Mouse (Mus musculus) cortical plate, adult 2 months (tissue): Measurements from ENCODE around the gene Hist1h2be. TPM values are rescaled to one million over a fixed set of nuclear protein-coding genes. Genes with fewer than 3 reads are reported as not detected.
"Not testable (repeated sequence)": the region's sequence is repeated elsewhere in the genome, so short reads cannot be mapped to it uniquely, and the experiment has no call there.

ENCODE experiments used
- H3K27ac ChIP-seq: fragments of 200-500 bp; 2 replicates; pipeline ENCODE4 v1.5.1; 2012; ENCODE audit warnings: low read length, control low read depth, inconsistent platforms; ENCODE audit not compliant: insufficient read depth
- H3K4me1 ChIP-seq: fragments of 200-500 bp; 2 replicates; pipeline ENCODE4 v1.6.1; 2011; ENCODE audit warnings: low read length; ENCODE audit not compliant: control insufficient read depth, insufficient read depth
- H3K4me3 ChIP-seq: fragments of 200-500 bp; 2 replicates; pipeline ENCODE4 v1.5.1; 2011; ENCODE audit warnings: mild to moderate bottlenecking, low read length, control low read depth; ENCODE audit not compliant: insufficient read depth
- CTCF ChIP-seq: fragments of 200-500 bp; IDR thresholded peaks from 2 replicates; pipeline ENCODE4 v1.5.1; 2011; ENCODE audit warnings: mild to moderate bottlenecking, control low read depth, low read length; ENCODE audit not compliant: insufficient read depth; ENCODE audit errors: extremely low read depth
- POLR2A ChIP-seq: fragments of 200-500 bp; IDR thresholded peaks from 2 replicates; pipeline ENCODE4 v1.6.1; 2011; ENCODE audit warnings: mild to moderate bottlenecking, low read length, control low read depth; ENCODE audit not compliant: insufficient read depth; ENCODE audit errors: extremely low read depth
- polyA plus RNA-seq: library from polyadenylated mRNA; depleted of rRNA; stranded (reverse); fragments of >200 nt; gene quantifications from 2 replicates; pipeline ENCODE4 v1.2.3, GENCODE M21; 2012

Gene Hist1h2be
- polyA plus RNA-seq, 1 experiment = 4.2 TPM

- Histone ChIP-seq H3K4me1 (no peaks in the 10 kb centered on the region; the same call in 1 of the 2 replicates), H3K27ac (no peak overlapping the region), H3K4me3 (no peak overlapping the region)
- no peak for TF ChIP-seq POLR2A
- no peak for TF ChIP-seq CTCF
Observed at GRCm38 (mm10) chr13:23546694-23547093, 74.2 kb downstream of the Hist1h2be start.

DNA sequence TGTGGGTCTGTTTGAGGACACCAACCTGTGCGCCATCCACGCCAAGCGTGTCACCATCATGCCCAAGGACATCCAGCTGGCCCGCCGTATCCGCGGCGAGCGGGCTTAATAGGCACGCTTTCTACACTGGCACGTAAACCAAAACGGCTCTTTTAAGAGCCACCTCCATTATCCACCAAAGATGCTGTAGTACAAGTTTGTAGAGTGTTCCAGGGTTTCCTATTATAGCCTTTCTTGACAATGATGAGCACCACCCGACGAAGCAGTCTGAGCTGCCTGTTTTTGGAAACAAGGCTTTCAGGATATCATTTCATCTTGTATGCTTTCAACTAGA is 76.2 kb downstream of the Hist1h2be start:
- H3K27ac ChIP-seq, H3K4me1 ChIP-seq: not testable (repeated sequence)
- H3K4me3 ChIP-seq = peak overlapping the region; percentile 29

DNA sequence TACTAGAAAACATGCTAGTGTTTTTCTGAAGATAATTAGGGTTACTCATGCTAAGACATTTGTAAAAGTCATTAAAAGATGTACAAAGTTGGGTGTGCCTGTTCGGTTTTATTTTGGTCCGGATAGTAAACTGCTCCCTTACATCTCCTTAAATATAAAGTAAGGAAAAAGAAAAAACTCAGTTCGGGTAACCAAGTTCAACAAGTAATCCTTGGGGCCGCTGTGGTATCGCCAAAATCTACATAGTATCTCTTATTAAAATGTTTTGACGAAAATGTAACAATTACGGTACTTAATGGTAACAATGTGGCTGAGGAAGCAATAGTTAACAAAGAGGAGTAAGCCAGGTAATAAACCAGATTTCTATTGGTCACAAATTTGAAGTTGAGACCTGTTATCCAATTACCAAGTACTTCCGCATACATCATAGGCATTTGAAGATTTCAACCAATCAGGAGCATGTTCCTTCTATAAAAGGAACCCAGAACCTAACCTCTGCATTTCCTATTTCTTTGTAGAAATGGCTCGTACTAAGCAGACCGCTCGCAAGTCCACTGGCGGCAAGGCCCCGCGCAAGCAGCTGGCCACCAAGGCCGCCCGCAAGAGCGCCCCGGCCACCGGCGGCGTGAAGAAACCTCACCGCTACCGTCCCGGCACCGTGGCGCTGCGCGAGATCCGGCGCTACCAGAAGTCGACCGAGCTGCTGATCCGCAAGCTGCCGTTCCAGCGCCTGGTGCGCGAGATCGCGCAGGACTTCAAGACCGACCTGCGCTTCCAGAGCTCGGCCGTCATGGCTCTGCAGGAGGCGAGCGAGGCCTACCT is 76.7 kb downstream of the Hist1h2be start, which contains the start of gene Hist1h3f:
Gene Hist1h3f (plus strand): TSS at position 88 of the 822 bp plus-strand sequence.
- H3K4me3 ChIP-seq = peak within 1 kb of the TSS; percentile 29
- H3K4me1 ChIP-seq = no peaks in the 10 kb centered on the region
- TF ChIP-seq POLR2A (peak; percentile 96), CTCF (no peak)
- peak within 1 kb of the TSS; percentile 55; the same call in 1 of the 2 replicates for H3K27ac ChIP-seq

DNA sequence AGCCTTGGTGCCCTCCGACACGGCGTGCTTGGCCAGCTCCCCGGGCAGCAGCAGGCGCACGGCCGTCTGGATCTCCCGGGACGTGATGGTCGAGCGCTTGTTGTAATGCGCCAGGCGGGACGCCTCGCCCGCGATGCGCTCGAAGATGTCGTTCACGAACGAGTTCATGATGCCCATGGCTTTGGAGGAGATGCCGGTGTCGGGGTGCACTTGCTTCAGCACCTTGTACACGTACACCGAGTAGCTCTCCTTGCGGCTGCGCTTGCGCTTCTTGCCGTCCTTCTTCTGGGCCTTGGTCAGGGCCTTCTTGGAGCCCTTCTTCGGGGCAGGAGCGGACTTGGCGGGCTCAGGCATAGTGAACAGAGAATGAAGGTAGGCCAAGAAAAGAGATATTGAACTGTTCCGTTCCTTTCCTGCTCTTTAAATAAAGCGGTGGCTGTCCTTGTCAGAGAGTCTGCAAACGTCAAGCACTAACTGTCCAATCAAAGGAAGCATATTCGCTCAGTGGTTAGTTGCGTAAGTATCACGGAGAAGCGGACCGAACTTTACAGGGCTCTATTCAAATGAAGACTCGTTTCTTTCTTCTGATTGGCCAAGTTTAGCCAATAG is 77.8 kb downstream of the Hist1h2be start, which contains the start of gene Hist1h2bh:
Gene Hist1h2bh (minus strand): TSS at position 394 of the 609 bp plus-strand sequence.
- H3K4me3 ChIP-seq = peak within 1 kb of the TSS; percentile 29
- not testable (repeated sequence) for H3K27ac ChIP-seq, H3K4me1 ChIP-seq
- peak; percentile 73; the same call in 1 of the 2 replicates for TF ChIP-seq POLR2A

DNA sequence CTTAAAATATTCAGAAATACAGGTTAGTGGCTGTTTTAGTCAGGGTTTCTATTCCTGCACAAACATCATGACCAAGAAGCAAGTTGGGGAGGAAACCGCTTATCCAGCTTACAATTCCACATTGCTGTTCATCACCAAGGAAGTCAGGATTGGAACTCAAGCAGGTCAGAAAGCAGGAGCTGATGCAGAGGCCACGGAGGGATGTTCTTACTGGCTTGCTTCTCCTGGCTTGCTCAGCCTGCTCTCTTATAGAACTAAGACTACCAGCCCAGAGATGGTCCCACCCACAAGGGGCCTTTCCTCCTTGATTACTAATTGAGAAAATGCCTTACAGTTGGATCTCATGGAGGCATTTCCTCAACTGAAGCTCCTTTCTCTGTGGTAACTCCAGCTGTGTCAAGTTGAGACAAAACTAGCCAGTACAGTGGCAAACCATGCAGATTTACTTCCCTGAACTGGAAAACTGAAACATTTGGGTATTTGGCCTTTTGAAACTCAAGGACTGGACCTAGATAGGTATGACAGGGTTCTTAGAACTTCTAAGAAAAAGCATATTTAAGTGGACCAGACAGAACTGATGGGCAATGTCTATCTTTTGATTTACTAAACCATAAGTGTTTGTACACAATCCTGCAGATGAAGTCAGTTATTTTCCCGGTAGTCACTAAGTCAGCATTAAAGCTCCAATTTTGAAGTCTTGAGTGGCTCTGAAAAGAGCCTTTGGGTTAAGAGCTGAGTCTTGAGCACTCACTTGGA is 78.5 kb downstream of the Hist1h2be start:
- not testable (repeated sequence) for H3K27ac ChIP-seq, H3K4me1 ChIP-seq
- H3K4me3 ChIP-seq = peak overlapping the region; percentile 23; the same call in 1 of the 2 replicates

DNA sequence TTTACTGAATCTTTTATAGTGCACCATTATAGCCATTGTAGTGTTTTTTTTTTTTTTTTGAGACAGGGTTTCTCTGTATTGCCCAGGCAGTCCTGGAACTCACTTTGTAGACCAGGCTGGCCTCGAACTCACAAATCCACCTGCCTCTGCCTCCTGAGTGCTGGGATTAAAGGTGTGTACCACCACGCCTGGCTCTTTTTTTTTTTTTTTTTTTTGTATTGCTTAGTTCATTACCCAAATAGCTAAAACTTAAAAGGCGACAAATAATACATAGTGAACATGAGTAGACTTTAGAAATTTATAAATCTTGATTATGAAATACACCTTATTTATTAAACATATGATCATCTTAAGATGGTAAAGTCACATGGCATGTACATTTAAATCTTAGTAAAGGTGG is 79.4 kb downstream of the Hist1h2be start:
- Histone ChIP-seq H3K4me1 (no peaks in the 10 kb centered on the region), H3K27ac (no peak overlapping the region), H3K4me3 (no peak overlapping the region)
- TF ChIP-seq CTCF (no peak), POLR2A (no peak)

DNA sequence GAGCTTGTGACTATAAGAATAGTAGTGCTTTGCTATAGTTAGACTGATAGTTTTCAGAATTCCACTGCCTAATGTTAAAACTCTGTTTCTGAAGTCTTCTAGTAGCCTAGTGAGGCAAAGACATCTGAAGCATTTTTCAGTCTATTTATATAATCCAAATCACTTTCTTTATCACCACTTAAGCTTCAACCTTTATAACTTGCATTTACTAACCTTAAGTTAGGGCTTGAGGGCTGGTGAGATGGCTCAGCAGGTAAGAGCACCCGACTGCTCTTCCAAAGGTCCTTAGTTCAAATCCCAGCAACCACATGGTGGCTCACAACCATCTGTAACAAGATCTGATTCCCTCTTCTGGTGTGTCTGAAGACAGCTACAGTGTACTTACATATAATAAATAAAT is 81.1 kb downstream of the Hist1h2be start:
- not testable (repeated sequence) for H3K4me1 ChIP-seq, H3K4me3 ChIP-seq, H3K27ac ChIP-seq

DNA sequence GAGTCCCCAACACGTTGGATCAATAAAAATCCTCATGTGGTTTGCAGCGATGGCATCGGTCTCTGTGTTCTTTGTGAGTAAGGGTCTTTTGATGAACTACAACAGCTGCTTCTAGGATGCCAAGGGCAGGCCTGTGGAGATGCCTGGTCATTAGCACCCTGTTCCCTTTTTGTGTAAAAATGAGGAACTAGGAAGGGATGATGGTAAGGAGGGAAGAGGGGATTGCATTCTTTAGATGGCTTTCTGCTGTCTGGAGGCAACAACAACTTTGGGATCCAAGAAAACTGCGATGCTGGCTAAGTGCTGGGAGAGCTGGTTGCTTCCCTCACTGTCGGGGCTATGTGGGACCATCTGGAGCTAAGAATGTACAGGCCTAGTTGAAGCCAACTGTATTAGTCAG is 82.7 kb downstream of the Hist1h2be start:
- Histone ChIP-seq H3K4me3 (no peak overlapping the region), H3K27ac (no peak overlapping the region), H3K4me1 (peaks cover 4% of the 10 kb centered on the region; the same call in 1 of the 2 replicates)
- TF ChIP-seq POLR2A (no peak), CTCF (no peak)

DNA sequence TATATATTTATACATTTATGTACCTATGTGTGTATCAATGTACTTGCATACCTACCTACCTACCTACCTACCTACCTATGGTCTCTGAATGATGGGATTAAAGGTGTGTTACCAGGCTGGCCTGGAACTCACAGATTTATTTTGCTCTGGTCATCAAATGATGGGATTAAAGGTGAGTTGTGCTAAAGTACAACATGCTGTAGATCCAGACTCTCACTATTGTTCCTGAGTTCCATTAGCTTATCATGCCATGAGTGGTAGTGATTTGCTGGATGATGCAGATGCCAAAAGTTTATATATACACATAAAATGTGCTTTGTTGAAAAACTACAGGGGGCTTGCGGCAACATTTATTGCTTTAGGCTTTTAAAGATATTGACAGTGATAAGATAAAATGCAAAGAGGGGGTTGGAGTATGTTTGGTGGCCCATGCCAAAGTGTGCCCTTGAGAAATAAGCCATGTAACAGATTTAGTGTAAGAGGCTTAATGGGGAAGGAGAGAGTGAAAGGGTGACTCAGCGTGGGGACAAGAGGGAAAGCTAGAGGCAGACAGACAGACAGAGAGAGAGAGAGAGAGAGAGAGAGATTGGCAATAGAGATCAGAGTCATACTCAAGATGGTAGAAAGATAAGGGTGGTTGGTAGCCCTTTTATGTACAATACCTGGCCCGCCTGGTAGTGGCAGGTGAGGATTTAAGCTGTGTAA is 83.8 kb downstream of the Hist1h2be start:
- no peak for TF ChIP-seq POLR2A
- TF ChIP-seq CTCF = no peak
- H3K4me3 ChIP-seq = no peak overlapping the region
- no peak overlapping the region for H3K27ac ChIP-seq
- peaks cover 4% of the 10 kb centered on the region; the same call in 1 of the 2 replicates for H3K4me1 ChIP-seq
